Mouse (Mus musculus): ENCODE data around the gene Anxa7. TPM values are rescaled to one million over a fixed set of nuclear protein-coding genes. Genes with fewer than 3 reads are reported as not detected.

Gene Anxa7
- 49.2 and 51.4 TPM in 2 replicates for polyA plus RNA-seq (2016; fragmentation: Nextera tagmentation; extraction: Ambion mirVana)

GRCm38 (mm10) chr14:20479291-20480194 lies at the start of gene Anxa7:
Anxa7 (minus strand) TSS chr14:20480133.
- peak within 1 kb of the TSS; percentile 92 for H3K9ac ChIP-seq
- peaks cover 20% of the 10 kb centered on the region for H3K36me3 ChIP-seq
- no peaks in the 10 kb centered on the region for H3K9me3 ChIP-seq (replicated peaks)
- WGBS (ENCODE audit: insufficient replicate concordance), result under 1% methylated on average over 48 of the region's 48 CpGs
- H3K27ac ChIP-seq, result peak within 1 kb of the TSS; percentile 94
- peak within 1 kb of the TSS; percentile 82 for H3K4me2 ChIP-seq
- H3K27me3 ChIP-seq (replicated peaks), result no peaks in the 10 kb centered on the region
- H3K4me3 ChIP-seq, result peak within 1 kb of the TSS; percentile 86
- peak; percentile 85 for ATAC-seq
- peaks cover 40% of the 10 kb centered on the region for H3K4me1 ChIP-seq

GRCm38 (mm10) chr14:20529643-20530042 lies 49.7 kb upstream of the Anxa7 start:
- Histone ChIP-seq H3K4me2 (no peak overlapping the region), H3K4me3 (no peak overlapping the region), H3K9me3 (replicated peaks) (no peaks in the 10 kb centered on the region), H3K27me3 (replicated peaks) (no peaks in the 10 kb centered on the region), H3K4me1 (no peaks in the 10 kb centered on the region), H3K27ac (no peak overlapping the region), H3K36me3 (peaks cover 16% of the 10 kb centered on the region), H3K9ac (no peak overlapping the region)
- no peak for ATAC-seq
- 38% methylated on average over 4 of the region's 4 CpGs for WGBS (ENCODE audit: insufficient replicate concordance)

- no peaks in the 10 kb centered on the region for H3K9me3 ChIP-seq (replicated peaks)
- H3K4me3 ChIP-seq, result no peak overlapping the region
- no peak overlapping the region for H3K4me2 ChIP-seq
- no peak overlapping the region for H3K9ac ChIP-seq
- H3K36me3 ChIP-seq, result peaks cover 58% of the 10 kb centered on the region
- no peak for ATAC-seq
- 95% methylated on average over 2 of the region's 2 CpGs for WGBS (ENCODE audit: insufficient replicate concordance)
- H3K4me1 ChIP-seq, result no peaks in the 10 kb centered on the region
- H3K27me3 ChIP-seq (replicated peaks), result no peaks in the 10 kb centered on the region
- H3K27ac ChIP-seq, result no peak overlapping the region
Measured at GRCm38 (mm10) chr14:20520179-20520578, 40.2 kb upstream of the Anxa7 start.

- Histone ChIP-seq H3K27me3 (replicated peaks) (no peaks in the 10 kb centered on the region), H3K4me3 (no peak overlapping the region), H3K27ac (no peak overlapping the region), H3K36me3 (peaks cover 39% of the 10 kb centered on the region), H3K4me2 (no peak overlapping the region), H3K4me1 (no peaks in the 10 kb centered on the region), H3K9ac (no peak overlapping the region), H3K9me3 (replicated peaks) (no peaks in the 10 kb centered on the region)
- WGBS (ENCODE audit: insufficient replicate concordance), result 72% methylated on average over 2 of the region's 2 CpGs
- ATAC-seq, result no peak
Measured at GRCm38 (mm10) chr14:20508424-20508823, 28.5 kb upstream of the Anxa7 start.

- Histone ChIP-seq H3K36me3 (peaks cover 37% of the 10 kb centered on the region), H3K27ac (no peak overlapping the region), H3K4me3 (no peak overlapping the region), H3K9ac (no peak overlapping the region), H3K9me3 (replicated peaks) (no peaks in the 10 kb centered on the region), H3K27me3 (replicated peaks) (no peaks in the 10 kb centered on the region), H3K4me1 (no peaks in the 10 kb centered on the region), H3K4me2 (no peak overlapping the region)
- no peak for ATAC-seq
- WGBS (ENCODE audit: insufficient replicate concordance), result 87% methylated on average over 10 of the region's 10 CpGs
Measured at GRCm38 (mm10) chr14:20502966-20503365, 23.0 kb upstream of the Anxa7 start.

GRCm38 (mm10) chr14:20499982-20500381 lies 20.0 kb upstream of the Anxa7 start:
- H3K4me1 ChIP-seq, result no peaks in the 10 kb centered on the region
- no peaks in the 10 kb centered on the region for H3K9me3 ChIP-seq (replicated peaks)
- no peak for ATAC-seq

GRCm38 (mm10) chr14:20496603-20497002 lies 16.7 kb upstream of the Anxa7 start, which contains the start of gene Mss51:
Mss51 (minus strand) TSS chr14:20496901.
- Histone ChIP-seq H3K27ac (no peak within 1 kb of the TSS), H3K9me3 (replicated peaks) (no peaks in the 10 kb centered on the region), H3K4me3 (no peak within 1 kb of the TSS), H3K4me2 (no peak within 1 kb of the TSS), H3K4me1 (no peaks in the 10 kb centered on the region), H3K27me3 (replicated peaks) (no peaks in the 10 kb centered on the region), H3K9ac (no peak within 1 kb of the TSS), H3K36me3 (peaks cover 58% of the 10 kb centered on the region)
- no peak for ATAC-seq
- 84% methylated on average over 2 of the region's 2 CpGs for whole genome bisulfite sequencing (ENCODE audit: insufficient replicate concordance)

More at GRCm38 (mm10) chr14:20499982-20500381, 20.0 kb upstream of the Anxa7 start:
- Histone ChIP-seq H3K27ac (no peak overlapping the region), H3K9ac (no peak overlapping the region), H3K4me3 (no peak overlapping the region), H3K4me2 (no peak overlapping the region), H3K27me3 (replicated peaks) (no peaks in the 10 kb centered on the region), H3K36me3 (peaks cover 50% of the 10 kb centered on the region)
- 89% methylated on average over 3 of the region's 3 CpGs for WGBS (ENCODE audit: insufficient replicate concordance)

GRCm38 (mm10) chr14:20486031-20486430 lies 6.1 kb upstream of the Anxa7 start:
- Histone ChIP-seq H3K36me3 (peaks cover 44% of the 10 kb centered on the region), H3K4me1 (peaks cover 13% of the 10 kb centered on the region), H3K27me3 (replicated peaks) (no peaks in the 10 kb centered on the region), H3K9ac (no peak overlapping the region), H3K27ac (no peak overlapping the region), H3K4me2 (no peak overlapping the region), H3K9me3 (replicated peaks) (no peaks in the 10 kb centered on the region), H3K4me3 (no peak overlapping the region)
- WGBS (ENCODE audit: insufficient replicate concordance), result 93% methylated on average over 5 of the region's 5 CpGs
- no peak for ATAC-seq

- Histone ChIP-seq H3K4me2 (no peak overlapping the region), H3K27ac (no peak overlapping the region), H3K9ac (no peak overlapping the region), H3K4me1 (peaks cover 36% of the 10 kb centered on the region), H3K4me3 (no peak overlapping the region), H3K27me3 (replicated peaks) (no peaks in the 10 kb centered on the region), H3K36me3 (peaks cover 29% of the 10 kb centered on the region), H3K9me3 (replicated peaks) (no peaks in the 10 kb centered on the region)
- ATAC-seq, result no peak
- WGBS (ENCODE audit: insufficient replicate concordance), result 69% methylated on average over 7 of the region's 7 CpGs
Measured at GRCm38 (mm10) chr14:20482051-20482751, 2.3 kb upstream of the Anxa7 start.

- Histone ChIP-seq H3K36me3 (peaks cover 21% of the 10 kb centered on the region), H3K27me3 (replicated peaks) (no peaks in the 10 kb centered on the region), H3K27ac (peak overlapping the region; percentile 62; the same call in 1 of the 2 replicates), H3K9ac (no peak overlapping the region), H3K9me3 (replicated peaks) (no peaks in the 10 kb centered on the region), H3K4me1 (peaks cover 40% of the 10 kb centered on the region), H3K4me2 (peak overlapping the region; percentile 51), H3K4me3 (no peak overlapping the region)
- ATAC-seq, result peak; percentile 54
- WGBS (ENCODE audit: insufficient replicate concordance), result 9% methylated on average over 5 of the region's 5 CpGs
Measured at GRCm38 (mm10) chr14:20481211-20481610, 1.3 kb upstream of the Anxa7 start.

GRCm38 (mm10) chr14:20480195-20480579 lies 254 bp upstream of the Anxa7 start:
- Histone ChIP-seq H3K36me3 (peaks cover 26% of the 10 kb centered on the region), H3K4me2 (peak overlapping the region; percentile 82), H3K9me3 (replicated peaks) (no peaks in the 10 kb centered on the region), H3K4me1 (peaks cover 40% of the 10 kb centered on the region), H3K27ac (peak overlapping the region; percentile 94), H3K9ac (peak overlapping the region; percentile 92), H3K27me3 (replicated peaks) (no peaks in the 10 kb centered on the region), H3K4me3 (peak overlapping the region; percentile 86)
- no peak for ATAC-seq
- WGBS (ENCODE audit: insufficient replicate concordance), result 67% methylated on average over 1 of the region's 1 CpGs

GRCm38 (mm10) chr14:20478801-20479200 lies 1.1 kb downstream of the Anxa7 start:
- Histone ChIP-seq H3K9ac (peak overlapping the region; percentile 92), H3K4me3 (peak overlapping the region; percentile 86), H3K4me1 (peaks cover 40% of the 10 kb centered on the region), H3K4me2 (peak overlapping the region; percentile 82), H3K27me3 (replicated peaks) (no peaks in the 10 kb centered on the region), H3K9me3 (replicated peaks) (no peaks in the 10 kb centered on the region), H3K36me3 (peaks cover 18% of the 10 kb centered on the region), H3K27ac (peak overlapping the region; percentile 94)
- peak; percentile 85 for ATAC-seq
- 2% methylated on average over 7 of the region's 7 CpGs for WGBS (ENCODE audit: insufficient replicate concordance)

Data from liver, embryonic 12.5 days (tissue).